Mouse (Mus musculus): Measurements from ENCODE around the gene Shbg. TPM values are rescaled to one million over a fixed set of nuclear protein-coding genes. Genes with fewer than 3 reads are reported as not detected.
A peak's percentile ranks its signal among the peaks of the same experiment; 100 is the strongest.
"Not testable (repeated sequence)": the region's sequence is repeated elsewhere in the genome, so short reads cannot be mapped to it uniquely, and the experiment has no call there.

Gene Shbg
- polyA plus RNA-seq, 1 experiment = 0.02 TPM

- H3K4me3 ChIP-seq (replicated peaks) = no peak overlapping the region
- TF ChIP-seq TAL1 (IDR thresholded peaks at IDR 0.05; ENCODE audit: low read length) (no peak), GATA1 (IDR thresholded peaks at IDR 0.05; ENCODE audit: low read length) (no peak)
Observed at GRCm38 (mm10) chr11:69620394-69621081, 2.8 kb upstream of the Shbg start.

GRCm38 (mm10) chr11:69616781-69617180, 924 bp downstream of the Shbg start:
- Histone ChIP-seq H3K4me3 (replicated peaks) (no peak overlapping the region), H3K27me3 (ENCODE audit: control insufficient read depth) (peaks cover 6% of the 10 kb centered on the region), H3K9me3 (ENCODE audit: control insufficient read depth, low read length) (no peaks in the 10 kb centered on the region)

More at GRCm38 (mm10) chr11:69620394-69621081, 2.8 kb upstream of the Shbg start:
- Histone ChIP-seq H3K4me1 (ENCODE audit: control insufficient read depth) (peaks cover 48% of the 10 kb centered on the region), H3K27me3 (ENCODE audit: control insufficient read depth) (peaks cover 6% of the 10 kb centered on the region), H3K36me3 (ENCODE audit: control insufficient read depth) (no peaks in the 10 kb centered on the region), H3K9me3 (ENCODE audit: control insufficient read depth, low read length) (no peaks in the 10 kb centered on the region)

GRCm38 (mm10) chr11:69614257-69614588, 3.5 kb downstream of the Shbg start:
- H3K36me3 ChIP-seq (ENCODE audit: control insufficient read depth); H3K27me3 ChIP-seq (ENCODE audit: control insufficient read depth); H3K9me3 ChIP-seq (ENCODE audit: control insufficient read depth, low read length): not testable (repeated sequence)
- H3K4me1 ChIP-seq (ENCODE audit: control insufficient read depth) = peaks cover 58% of the 10 kb centered on the region
- peak overlapping the region; percentile 43 for H3K4me3 ChIP-seq (replicated peaks)

More at GRCm38 (mm10) chr11:69616781-69617180, 924 bp downstream of the Shbg start:
- H3K4me1 ChIP-seq (ENCODE audit: control insufficient read depth) = peaks cover 58% of the 10 kb centered on the region
- H3K36me3 ChIP-seq (ENCODE audit: control insufficient read depth) = no peaks in the 10 kb centered on the region
- no peak for TF ChIP-seq TAL1 (IDR thresholded peaks at IDR 0.05; ENCODE audit: low read length)
- no peak for TF ChIP-seq GATA1 (IDR thresholded peaks at IDR 0.05; ENCODE audit: low read length)

GRCm38 (mm10) chr11:69613553-69614256, 4.0 kb downstream of the Shbg start:
- no peak for TF ChIP-seq TAL1 (IDR thresholded peaks at IDR 0.05; ENCODE audit: low read length)
- no peak for TF ChIP-seq GATA1 (IDR thresholded peaks at IDR 0.05; ENCODE audit: low read length)
- peaks cover 6% of the 10 kb centered on the region for H3K27me3 ChIP-seq (ENCODE audit: control insufficient read depth)
- H3K36me3 ChIP-seq (ENCODE audit: control insufficient read depth) = no peaks in the 10 kb centered on the region
- H3K4me3 ChIP-seq (replicated peaks) = peak overlapping the region; percentile 65
- H3K9me3 ChIP-seq (ENCODE audit: control insufficient read depth, low read length) = no peaks in the 10 kb centered on the region
- peaks cover 63% of the 10 kb centered on the region for H3K4me1 ChIP-seq (ENCODE audit: control insufficient read depth)

- Histone ChIP-seq H3K36me3 (ENCODE audit: control insufficient read depth) (no peaks in the 10 kb centered on the region), H3K9me3 (ENCODE audit: control insufficient read depth, low read length) (no peaks in the 10 kb centered on the region), H3K27me3 (ENCODE audit: control insufficient read depth) (no peaks in the 10 kb centered on the region), H3K4me3 (replicated peaks) (no peak overlapping the region), H3K4me1 (ENCODE audit: control insufficient read depth) (peaks cover 73% of the 10 kb centered on the region)
- TF ChIP-seq GATA1 (IDR thresholded peaks at IDR 0.05; ENCODE audit: low read length) = no peak
- no peak for TF ChIP-seq TAL1 (IDR thresholded peaks at IDR 0.05; ENCODE audit: low read length)
Observed at GRCm38 (mm10) chr11:69610899-69611298, 6.8 kb downstream of the Shbg start.

- Histone ChIP-seq H3K4me1 (ENCODE audit: control insufficient read depth) (peaks cover 85% of the 10 kb centered on the region), H3K4me3 (replicated peaks) (peak overlapping the region; percentile 15), H3K36me3 (ENCODE audit: control insufficient read depth) (no peaks in the 10 kb centered on the region), H3K9me3 (ENCODE audit: control insufficient read depth, low read length) (no peaks in the 10 kb centered on the region), H3K27me3 (ENCODE audit: control insufficient read depth) (no peaks in the 10 kb centered on the region)
- peak; percentile 48; the same call in 1 of the 2 replicates for TF ChIP-seq GATA1 (IDR thresholded peaks at IDR 0.05; ENCODE audit: low read length)
- no peak for TF ChIP-seq TAL1 (IDR thresholded peaks at IDR 0.05; ENCODE audit: low read length)
Observed at GRCm38 (mm10) chr11:69609416-69609815, 8.3 kb downstream of the Shbg start.

- Histone ChIP-seq H3K4me1 (ENCODE audit: control insufficient read depth) (peaks cover 86% of the 10 kb centered on the region), H3K27me3 (ENCODE audit: control insufficient read depth) (no peaks in the 10 kb centered on the region)
- TF ChIP-seq TAL1 (IDR thresholded peaks at IDR 0.05; ENCODE audit: low read length) (no peak), GATA1 (IDR thresholded peaks at IDR 0.05; ENCODE audit: low read length) (no peak)
Observed at GRCm38 (mm10) chr11:69608525-69608924, 9.2 kb downstream of the Shbg start.

GRCm38 (mm10) chr11:69606832-69607231, 10.9 kb downstream of the Shbg start:
- Histone ChIP-seq H3K4me1 (ENCODE audit: control insufficient read depth) (peaks cover 90% of the 10 kb centered on the region), H3K27me3 (ENCODE audit: control insufficient read depth) (no peaks in the 10 kb centered on the region), H3K36me3 (ENCODE audit: control insufficient read depth) (peaks cover 23% of the 10 kb centered on the region), H3K4me3 (replicated peaks) (no peak overlapping the region), H3K9me3 (ENCODE audit: control insufficient read depth, low read length) (no peaks in the 10 kb centered on the region)
- no peak for TF ChIP-seq GATA1 (IDR thresholded peaks at IDR 0.05; ENCODE audit: low read length)
- no peak for TF ChIP-seq TAL1 (IDR thresholded peaks at IDR 0.05; ENCODE audit: low read length)

More at GRCm38 (mm10) chr11:69608525-69608924, 9.2 kb downstream of the Shbg start:
- no peak overlapping the region for H3K4me3 ChIP-seq (replicated peaks)
- no peaks in the 10 kb centered on the region for H3K9me3 ChIP-seq (ENCODE audit: control insufficient read depth, low read length)
- H3K36me3 ChIP-seq (ENCODE audit: control insufficient read depth) = peaks cover 6% of the 10 kb centered on the region

- Histone ChIP-seq H3K4me1 (ENCODE audit: control insufficient read depth) (peaks cover 94% of the 10 kb centered on the region), H3K27me3 (ENCODE audit: control insufficient read depth) (no peaks in the 10 kb centered on the region), H3K4me3 (replicated peaks) (peak overlapping the region; percentile 88), H3K9me3 (ENCODE audit: control insufficient read depth, low read length) (no peaks in the 10 kb centered on the region), H3K36me3 (ENCODE audit: control insufficient read depth) (peaks cover 27% of the 10 kb centered on the region)
- TF ChIP-seq TAL1 (IDR thresholded peaks at IDR 0.05; ENCODE audit: low read length) (no peak), GATA1 (IDR thresholded peaks at IDR 0.05; ENCODE audit: low read length) (no peak)
Observed at GRCm38 (mm10) chr11:69606491-69606795, 11.3 kb downstream of the Shbg start.
